16 mouse cellular contexts compared by ENCODE assay signal in genomic region chr7:46542117-46542516, GRCm38 (mm10).
"Had no signal": no experiment of that assay in that cellular context is flagged by ENCODE, and none has a peak within 500 bp of the region (broad histone marks: within the 10 kb centered on the region; RNA-seq: fewer than 3 reads in every experiment).

No protein-coding gene starts in this region.

- H3K4me3 ChIP-seq: neural tube, embryonic 13.5 days; neural tube, embryonic 15.5 days; stomach, embryonic 15.5 days had no signal

- H3K36me3 ChIP-seq: neural tube, embryonic 13.5 days; stomach, embryonic 15.5 days had no signal

- H3K4me1 ChIP-seq: neural tube, embryonic 15.5 days; stomach, embryonic 15.5 days had no signal

- H3K4me2 ChIP-seq: neural tube, embryonic 13.5 days; neural tube, embryonic 15.5 days; stomach, embryonic 15.5 days had no signal

- DNase-seq: retina, postnatal 1 day; right cerebral cortex, adult 18-20 months; right cerebral cortex, postnatal 14 days; right cerebral cortex, postnatal 25 days; right cerebral cortex, postnatal 4 days; spleen, adult 18-20 months; thymus, adult 18-20 months; thymus, adult 2 months; thymus, postnatal 14 days; thymus, postnatal 25 days; thymus, postnatal 36 days; thymus, postnatal 4 days had no signal

- H3K27me3 ChIP-seq: neural tube, embryonic 13.5 days; neural tube, embryonic 15.5 days; stomach, embryonic 15.5 days had no signal

- H3K27ac ChIP-seq: neural tube, embryonic 13.5 days; neural tube, embryonic 15.5 days; stomach, embryonic 15.5 days; stomach, postnatal 0 days had no signal
